Mouse (Mus musculus): ENCODE data around the gene Serhl. TPM values are rescaled to one million over a fixed set of nuclear protein-coding genes. Genes with fewer than 3 reads are reported as not detected.
A peak's percentile ranks its signal among the peaks of the same experiment; 100 is the strongest.

Serhl gene
- polyA plus RNA-seq, 1 experiment = 36.2 TPM

DNA sequence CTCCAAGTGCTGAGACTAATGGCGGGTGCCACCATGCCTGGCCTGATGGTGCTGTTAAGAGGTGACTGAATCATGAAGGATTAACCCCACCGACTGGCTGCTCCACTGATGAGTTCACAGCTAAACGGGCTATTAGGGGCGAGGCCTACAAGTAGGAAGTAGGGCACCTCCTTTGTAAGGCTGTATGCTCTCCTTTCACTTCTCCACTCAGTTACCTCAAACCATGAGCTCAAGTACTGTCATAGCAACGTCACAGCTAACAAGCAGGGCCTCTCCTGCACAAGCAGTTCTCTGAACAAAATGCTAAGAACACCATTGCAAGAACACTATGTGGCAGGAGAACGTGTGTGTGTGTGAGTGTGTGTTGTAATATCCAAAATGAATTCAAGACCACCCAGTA is 56.2 kb downstream of the Serhl start:
- Histone ChIP-seq H3K4me1 (ENCODE audit: control insufficient read depth, insufficient read depth, low read length) (peaks cover 32% of the 10 kb centered on the region), H3K4me3 (ENCODE audit: insufficient read depth, low read length) (no peak overlapping the region), H3K27ac (ENCODE audit: insufficient read depth, low read depth, low read length) (peak overlapping the region; percentile 10; the same call in 1 of the 2 replicates)
- TF ChIP-seq CTCF (IDR thresholded peaks at IDR 0.05; ENCODE audit: low read depth, low read length) = no peak
- TF ChIP-seq POLR2A (IDR thresholded peaks at IDR 0.05; ENCODE audit: borderline replicate concordance, low read depth, low read length) = no peak

DNA sequence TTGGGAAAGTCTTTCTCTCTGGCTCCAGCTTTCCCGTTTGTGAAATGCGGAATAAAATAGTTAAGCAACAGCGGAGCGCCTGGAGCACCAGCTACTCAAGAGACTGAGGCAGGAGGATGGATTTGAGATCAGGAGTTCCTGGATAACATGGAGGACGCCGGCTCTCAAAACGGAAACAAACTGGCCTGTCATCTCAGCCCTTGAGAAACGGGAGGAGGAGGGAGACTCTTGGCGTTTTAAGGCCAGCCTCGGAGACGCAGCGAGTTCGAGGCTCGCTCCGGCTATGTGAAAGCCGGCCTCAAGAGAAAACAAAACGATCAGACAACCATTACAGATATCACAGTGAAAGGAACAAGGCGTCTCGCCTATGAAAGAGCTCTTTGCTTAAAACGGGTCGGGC is 59.1 kb downstream of the Serhl start:
- TF ChIP-seq CTCF (IDR thresholded peaks at IDR 0.05; ENCODE audit: low read depth, low read length) = no peak
- no peak for TF ChIP-seq POLR2A (IDR thresholded peaks at IDR 0.05; ENCODE audit: borderline replicate concordance, low read depth, low read length)
- Histone ChIP-seq H3K4me3 (ENCODE audit: insufficient read depth, low read length) (peak overlapping the region; percentile 99), H3K27ac (ENCODE audit: insufficient read depth, low read depth, low read length) (peak overlapping the region; percentile 97), H3K4me1 (ENCODE audit: control insufficient read depth, insufficient read depth, low read length) (peaks cover 24% of the 10 kb centered on the region)

DNA sequence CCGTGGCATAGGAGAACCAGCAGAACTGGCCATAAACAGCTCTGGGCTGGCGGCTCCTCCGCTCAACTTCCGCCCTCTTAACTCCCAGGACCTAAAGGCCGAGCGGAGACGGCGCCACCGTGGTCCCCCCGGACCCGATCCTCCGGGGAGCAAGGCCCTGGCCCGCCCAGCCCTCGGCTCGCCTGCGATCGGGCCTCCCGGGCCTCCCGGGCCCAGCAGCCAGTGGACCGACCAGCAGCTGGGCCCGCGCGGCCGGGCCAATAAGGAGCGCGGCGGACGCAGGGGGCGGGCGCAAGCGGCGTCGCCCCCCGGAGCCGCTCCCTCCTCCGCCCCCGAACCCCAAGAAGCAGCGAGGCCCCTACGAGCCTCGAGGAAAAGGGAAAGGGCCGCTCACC is 59.5 kb downstream of the Serhl start:
- Histone ChIP-seq H3K27ac (ENCODE audit: insufficient read depth, low read depth, low read length) (peak overlapping the region; percentile 97), H3K4me3 (ENCODE audit: insufficient read depth, low read length) (peak overlapping the region; percentile 99), H3K4me1 (ENCODE audit: control insufficient read depth, insufficient read depth, low read length) (peaks cover 24% of the 10 kb centered on the region)
- no peak for TF ChIP-seq POLR2A (IDR thresholded peaks at IDR 0.05; ENCODE audit: borderline replicate concordance, low read depth, low read length)
- TF ChIP-seq CTCF (IDR thresholded peaks at IDR 0.05; ENCODE audit: low read depth, low read length) = no peak

DNA sequence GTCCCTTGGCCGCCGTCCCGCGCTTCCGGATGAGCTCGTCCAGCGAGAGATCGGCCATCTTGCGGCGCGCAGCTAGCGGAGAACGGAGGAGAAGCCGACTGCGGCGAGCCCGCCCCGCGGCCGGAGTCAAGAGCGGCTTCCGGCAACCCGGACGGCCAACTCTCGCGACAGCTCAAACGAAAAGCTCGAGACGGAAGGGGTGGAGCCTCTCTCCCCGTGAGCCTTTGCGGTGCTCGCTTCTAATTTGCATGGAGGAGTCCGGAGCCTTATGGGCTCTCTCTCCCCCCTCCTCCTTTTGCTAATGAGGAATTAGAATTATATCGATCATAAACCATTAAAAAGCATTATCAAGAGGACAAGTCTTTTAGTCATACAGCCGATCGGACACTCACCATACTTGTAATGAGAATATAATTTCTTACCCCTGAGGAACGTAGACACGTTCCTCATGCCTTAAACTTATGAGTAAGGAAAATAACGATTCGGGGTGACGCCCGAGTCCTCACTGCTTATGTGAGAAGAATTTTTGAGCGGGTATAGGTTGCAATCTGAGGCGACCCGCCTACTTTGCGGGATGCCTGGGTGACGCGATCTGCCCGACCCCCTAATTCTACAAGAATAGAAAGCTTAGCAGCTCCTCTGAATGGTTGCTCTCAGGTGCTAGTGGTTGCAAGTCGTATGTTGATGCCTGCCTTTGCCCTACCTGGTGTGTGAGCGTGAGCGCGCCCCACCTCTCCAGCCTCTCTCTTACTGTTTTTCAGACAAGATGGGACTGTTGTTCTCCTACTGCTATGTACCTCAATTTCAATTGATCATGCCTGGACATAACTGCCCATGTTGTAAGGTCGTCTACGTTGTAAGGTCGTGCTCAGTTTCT is 60.1 kb downstream of the Serhl start, which contains the start of gene Poldip3:
TSS of gene Poldip3 (minus strand) at position 189 of the 877 bp plus-strand sequence.
- H3K27ac ChIP-seq (ENCODE audit: insufficient read depth, low read depth, low read length) = peak within 1 kb of the TSS; percentile 97

DNA sequence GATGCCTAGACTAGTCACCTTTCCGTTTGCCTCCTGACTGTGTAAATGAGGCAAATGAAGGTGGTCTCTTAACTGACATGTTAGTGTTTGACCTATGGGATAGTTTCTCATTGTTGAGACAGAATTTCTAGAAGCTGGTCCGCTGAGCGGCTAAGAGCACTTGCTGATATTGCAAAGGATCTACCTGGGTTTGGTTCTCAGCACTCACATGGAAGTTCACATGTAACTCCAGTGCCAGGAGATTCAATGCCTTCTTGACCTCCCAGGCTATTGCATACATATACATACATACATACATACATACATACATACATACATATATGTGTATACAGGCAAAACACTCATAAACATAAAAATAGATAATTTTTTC is 60.8 kb downstream of the Serhl start:
- H3K4me3 ChIP-seq (ENCODE audit: insufficient read depth, low read length) = peak overlapping the region; percentile 17; the same call in 1 of the 2 replicates
- TF ChIP-seq CTCF (IDR thresholded peaks at IDR 0.05; ENCODE audit: low read depth, low read length) (no peak), POLR2A (IDR thresholded peaks at IDR 0.05; ENCODE audit: borderline replicate concordance, low read depth, low read length) (no peak)
- H3K4me1 ChIP-seq (ENCODE audit: control insufficient read depth, insufficient read depth, low read length) = peaks cover 22% of the 10 kb centered on the region
- H3K27ac ChIP-seq (ENCODE audit: insufficient read depth, low read depth, low read length) = peak overlapping the region; percentile 79

More for the DNA sequence above, 60.1 kb downstream of the Serhl start, which contains the start of gene Poldip3:
- TF ChIP-seq CTCF (IDR thresholded peaks at IDR 0.05; ENCODE audit: low read depth, low read length) (no peak), POLR2A (IDR thresholded peaks at IDR 0.05; ENCODE audit: borderline replicate concordance, low read depth, low read length) (peak; percentile 96)
- H3K4me1 ChIP-seq (ENCODE audit: control insufficient read depth, insufficient read depth, low read length) = peaks cover 24% of the 10 kb centered on the region
- H3K4me3 ChIP-seq (ENCODE audit: insufficient read depth, low read length) = peak within 1 kb of the TSS; percentile 99

DNA sequence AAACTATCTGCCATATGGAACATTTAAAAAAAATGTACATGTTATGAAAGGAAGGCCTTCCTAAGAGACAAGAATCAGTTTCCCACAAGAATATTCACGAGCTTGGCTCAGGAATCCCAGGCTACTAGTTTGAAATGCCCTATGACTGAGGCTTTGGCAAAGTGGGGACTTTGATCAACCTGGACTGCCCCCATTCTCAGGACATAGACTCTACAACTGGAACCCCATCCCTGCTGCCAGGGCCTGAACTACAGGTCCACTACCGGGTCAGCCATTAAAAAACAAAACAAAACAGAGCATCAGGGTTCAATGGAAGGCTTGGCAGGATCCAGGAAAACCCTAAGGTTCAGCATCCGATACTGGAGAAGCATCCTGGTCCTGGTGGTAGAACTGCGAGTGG is 61.4 kb downstream of the Serhl start:
- H3K4me1 ChIP-seq (ENCODE audit: control insufficient read depth, insufficient read depth, low read length) = peaks cover 17% of the 10 kb centered on the region

DNA sequence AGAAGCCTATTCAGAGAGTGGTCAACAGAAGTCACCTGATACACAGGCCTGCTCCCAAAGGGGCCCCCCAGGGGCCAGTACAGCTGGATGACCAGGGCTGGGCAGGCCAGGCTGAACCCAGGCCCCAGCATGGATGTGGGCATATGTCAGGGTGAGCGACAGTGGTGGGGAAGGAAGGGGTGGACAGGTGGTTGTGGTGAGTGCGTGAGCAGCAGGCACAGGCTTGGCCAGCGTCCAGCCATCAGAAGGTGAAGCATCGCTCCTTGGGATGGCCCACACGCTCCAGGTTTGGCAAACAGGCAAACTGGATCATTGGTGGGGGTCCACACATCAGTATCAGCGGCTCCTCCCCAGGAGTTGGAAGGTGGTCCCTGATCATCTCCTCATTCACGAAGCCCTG is 65.0 kb downstream of the Serhl start:
- peaks cover 3% of the 10 kb centered on the region; the same call in 1 of the 2 replicates for H3K4me1 ChIP-seq (ENCODE audit: control insufficient read depth, insufficient read depth, low read length)
- TF ChIP-seq POLR2A (IDR thresholded peaks at IDR 0.05; ENCODE audit: borderline replicate concordance, low read depth, low read length) = no peak
- TF ChIP-seq CTCF (IDR thresholded peaks at IDR 0.05; ENCODE audit: low read depth, low read length) = no peak

More for the DNA sequence above, 61.4 kb downstream of the Serhl start:
- H3K4me3 ChIP-seq (ENCODE audit: insufficient read depth, low read length) = no peak overlapping the region
- H3K27ac ChIP-seq (ENCODE audit: insufficient read depth, low read depth, low read length) = no peak overlapping the region
- no peak for TF ChIP-seq CTCF (IDR thresholded peaks at IDR 0.05; ENCODE audit: low read depth, low read length)
- no peak for TF ChIP-seq POLR2A (IDR thresholded peaks at IDR 0.05; ENCODE audit: borderline replicate concordance, low read depth, low read length)

DNA sequence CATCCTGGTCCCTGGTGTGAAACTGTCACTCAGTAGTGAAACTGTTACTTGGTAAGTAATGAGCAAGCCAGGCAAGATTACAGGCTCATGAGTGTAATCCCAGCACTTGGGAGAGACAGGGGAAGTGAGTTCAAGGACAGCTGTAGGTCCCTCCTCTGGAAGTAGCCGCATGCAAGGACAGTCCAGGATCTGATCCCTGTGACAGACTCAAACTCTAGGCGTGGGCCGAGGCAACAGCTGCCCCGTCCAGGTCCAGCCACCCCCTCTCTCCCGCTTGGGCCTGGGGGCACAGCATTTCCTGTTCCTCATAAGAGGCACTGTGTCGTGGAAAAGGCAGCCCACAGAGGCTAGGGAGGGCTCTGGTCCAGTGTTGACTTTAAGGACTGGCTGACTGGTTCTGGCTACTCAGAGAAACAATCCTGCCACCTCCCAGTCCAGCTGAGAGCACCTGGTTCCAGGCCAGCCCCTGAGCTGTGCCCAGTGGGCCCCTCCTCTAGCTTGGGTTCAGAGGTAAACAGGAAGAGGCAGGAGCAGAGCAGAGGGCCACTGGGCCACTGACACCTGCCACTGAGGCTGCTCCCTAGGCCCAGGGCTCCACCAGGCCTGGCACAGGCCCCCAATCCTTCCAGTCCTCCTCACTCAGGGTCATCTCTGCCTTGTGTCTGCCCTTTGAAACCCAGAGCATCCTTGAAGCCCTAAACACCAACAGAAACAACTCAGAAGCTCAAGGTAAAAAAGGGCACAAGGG is 66.5 kb downstream of the Serhl start:
- peaks cover 3% of the 10 kb centered on the region; the same call in 1 of the 2 replicates for H3K4me1 ChIP-seq (ENCODE audit: control insufficient read depth, insufficient read depth, low read length)
- no peak for TF ChIP-seq POLR2A (IDR thresholded peaks at IDR 0.05; ENCODE audit: borderline replicate concordance, low read depth, low read length)
- no peak for TF ChIP-seq CTCF (IDR thresholded peaks at IDR 0.05; ENCODE audit: low read depth, low read length)
- H3K4me3 ChIP-seq (ENCODE audit: insufficient read depth, low read length) = no peak overlapping the region
- no peak overlapping the region for H3K27ac ChIP-seq (ENCODE audit: insufficient read depth, low read depth, low read length)

More for the DNA sequence above, 65.0 kb downstream of the Serhl start:
- Histone ChIP-seq H3K27ac (ENCODE audit: insufficient read depth, low read depth, low read length) (no peak overlapping the region), H3K4me3 (ENCODE audit: insufficient read depth, low read length) (no peak overlapping the region)

DNA sequence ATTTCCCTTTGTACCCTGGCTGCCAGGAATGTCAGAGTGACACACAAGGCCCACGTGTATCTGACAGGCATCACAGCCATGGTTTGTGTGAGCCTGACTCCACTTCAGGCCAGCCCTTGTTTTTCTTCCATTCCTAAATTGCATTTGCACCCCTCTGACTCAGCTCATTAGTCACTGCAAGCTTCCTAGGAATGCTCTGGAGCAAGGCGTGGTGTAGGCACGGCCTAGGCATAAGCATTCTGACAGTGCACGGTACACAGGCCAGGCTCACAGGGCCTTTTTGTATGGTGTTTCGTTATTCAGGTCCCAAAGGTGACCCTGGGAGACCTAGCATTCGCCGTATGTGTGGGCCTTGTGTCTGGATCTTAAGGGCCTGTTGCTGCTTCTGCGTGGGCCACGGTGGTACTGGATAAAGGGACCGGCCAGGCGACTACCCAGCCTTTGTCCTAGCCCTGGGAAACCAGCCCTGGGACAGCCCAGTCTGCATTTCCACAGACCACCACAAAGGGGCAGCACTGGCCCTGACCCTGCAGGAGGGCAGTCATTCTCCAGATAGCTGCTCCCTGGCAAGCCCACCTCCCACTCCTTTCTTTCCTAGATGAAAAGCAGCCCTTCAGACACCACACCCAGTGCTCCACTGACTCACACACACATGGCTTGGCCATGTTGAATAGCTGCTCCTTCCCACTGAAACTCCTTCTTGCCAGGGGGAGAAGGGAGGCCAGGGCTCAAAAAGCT is 67.8 kb downstream of the Serhl start:
- TF ChIP-seq CTCF (IDR thresholded peaks at IDR 0.05; ENCODE audit: low read depth, low read length) (peak; percentile 61), POLR2A (IDR thresholded peaks at IDR 0.05; ENCODE audit: borderline replicate concordance, low read depth, low read length) (no peak)
- Histone ChIP-seq H3K27ac (ENCODE audit: insufficient read depth, low read depth, low read length) (no peak overlapping the region), H3K4me1 (ENCODE audit: control insufficient read depth, insufficient read depth, low read length) (peaks cover 3% of the 10 kb centered on the region; the same call in 1 of the 2 replicates), H3K4me3 (ENCODE audit: insufficient read depth, low read length) (no peak overlapping the region)

Data from bone marrow macrophage, adult 2 months (primary cell).